Mouse (Mus musculus): Measurements from ENCODE around the gene Plekho2. TPM values are rescaled to one million over a fixed set of nuclear protein-coding genes. Genes with fewer than 3 reads are reported as not detected.
A peak's percentile ranks its signal among the peaks of the same experiment; 100 is the strongest.

The Plekho2 gene
- polyA plus RNA-seq, 1 experiment: 15.3 TPM

GRCm38 (mm10) chr9:65525445-65526195 lies 54.2 kb downstream of the Plekho2 start:
- H3K4me1 ChIP-seq (ENCODE audit: control insufficient read depth, insufficient read depth, low read length): no peaks in the 10 kb centered on the region
- TF ChIP-seq CTCF (IDR thresholded peaks at IDR 0.05; ENCODE audit: extremely low read depth, insufficient read depth, low read length) (no peak), POLR2A (IDR thresholded peaks at IDR 0.05; ENCODE audit: extremely low read depth, insufficient read depth, low read length) (no peak)
- no peak overlapping the region for H3K27ac ChIP-seq (ENCODE audit: insufficient read depth, low read length)
- H3K4me3 ChIP-seq (ENCODE audit: insufficient read depth, low read length): no peak overlapping the region

- TF ChIP-seq POLR2A (IDR thresholded peaks at IDR 0.05; ENCODE audit: extremely low read depth, insufficient read depth, low read length): no peak
- TF ChIP-seq CTCF (IDR thresholded peaks at IDR 0.05; ENCODE audit: extremely low read depth, insufficient read depth, low read length): peak; percentile 98
- Histone ChIP-seq H3K4me1 (ENCODE audit: control insufficient read depth, insufficient read depth, low read length) (peaks cover 2% of the 10 kb centered on the region; the same call in 1 of the 2 replicates), H3K27ac (ENCODE audit: insufficient read depth, low read length) (no peak overlapping the region), H3K4me3 (ENCODE audit: insufficient read depth, low read length) (no peak overlapping the region)
Measured at GRCm38 (mm10) chr9:65523611-65524364, 56.1 kb downstream of the Plekho2 start.

- H3K27ac ChIP-seq (ENCODE audit: insufficient read depth, low read length): no peak overlapping the region
- H3K4me3 ChIP-seq (ENCODE audit: insufficient read depth, low read length): peak overlapping the region; percentile 11
- no peak for TF ChIP-seq CTCF (IDR thresholded peaks at IDR 0.05; ENCODE audit: extremely low read depth, insufficient read depth, low read length)
- no peak for TF ChIP-seq POLR2A (IDR thresholded peaks at IDR 0.05; ENCODE audit: extremely low read depth, insufficient read depth, low read length)
- peaks cover 2% of the 10 kb centered on the region; the same call in 1 of the 2 replicates for H3K4me1 ChIP-seq (ENCODE audit: control insufficient read depth, insufficient read depth, low read length)
Measured at GRCm38 (mm10) chr9:65520505-65520876, 59.3 kb downstream of the Plekho2 start.

GRCm38 (mm10) chr9:65519807-65520504 lies 59.9 kb downstream of the Plekho2 start, which contains the start of gene Ankdd1a:
Ankdd1a (minus strand) TSS chr9:65520193.
- peaks cover 2% of the 10 kb centered on the region; the same call in 1 of the 2 replicates for H3K4me1 ChIP-seq (ENCODE audit: control insufficient read depth, insufficient read depth, low read length)

GRCm38 (mm10) chr9:65514851-65515261 lies 65.0 kb downstream of the Plekho2 start:
- Histone ChIP-seq H3K4me3 (ENCODE audit: insufficient read depth, low read length) (no peak overlapping the region), H3K27ac (ENCODE audit: insufficient read depth, low read length) (no peak overlapping the region), H3K4me1 (ENCODE audit: control insufficient read depth, insufficient read depth, low read length) (peaks cover 2% of the 10 kb centered on the region; the same call in 1 of the 2 replicates)
- TF ChIP-seq CTCF (IDR thresholded peaks at IDR 0.05; ENCODE audit: extremely low read depth, insufficient read depth, low read length): no peak
- no peak for TF ChIP-seq POLR2A (IDR thresholded peaks at IDR 0.05; ENCODE audit: extremely low read depth, insufficient read depth, low read length)

More at GRCm38 (mm10) chr9:65519807-65520504, 59.9 kb downstream of the Plekho2 start, which contains the start of gene Ankdd1a:
- H3K4me3 ChIP-seq (ENCODE audit: insufficient read depth, low read length): peak within 1 kb of the TSS; percentile 11
- TF ChIP-seq POLR2A (IDR thresholded peaks at IDR 0.05; ENCODE audit: extremely low read depth, insufficient read depth, low read length) (no peak), CTCF (IDR thresholded peaks at IDR 0.05; ENCODE audit: extremely low read depth, insufficient read depth, low read length) (no peak)
- no peak within 1 kb of the TSS for H3K27ac ChIP-seq (ENCODE audit: insufficient read depth, low read length)

- H3K4me3 ChIP-seq (ENCODE audit: insufficient read depth, low read length): no peak overlapping the region
- no peak overlapping the region for H3K27ac ChIP-seq (ENCODE audit: insufficient read depth, low read length)
- no peaks in the 10 kb centered on the region for H3K4me1 ChIP-seq (ENCODE audit: control insufficient read depth, insufficient read depth, low read length)
- TF ChIP-seq POLR2A (IDR thresholded peaks at IDR 0.05; ENCODE audit: extremely low read depth, insufficient read depth, low read length): no peak
- TF ChIP-seq CTCF (IDR thresholded peaks at IDR 0.05; ENCODE audit: extremely low read depth, insufficient read depth, low read length): no peak
Measured at GRCm38 (mm10) chr9:65514431-65514830, 65.4 kb downstream of the Plekho2 start.

- H3K27ac ChIP-seq (ENCODE audit: insufficient read depth, low read length): no peak overlapping the region
- TF ChIP-seq POLR2A (IDR thresholded peaks at IDR 0.05; ENCODE audit: extremely low read depth, insufficient read depth, low read length) (no peak), CTCF (IDR thresholded peaks at IDR 0.05; ENCODE audit: extremely low read depth, insufficient read depth, low read length) (no peak)
- no peak overlapping the region for H3K4me3 ChIP-seq (ENCODE audit: insufficient read depth, low read length)
Measured at GRCm38 (mm10) chr9:65512520-65512919, 67.3 kb downstream of the Plekho2 start.

GRCm38 (mm10) chr9:65508449-65508848 lies 71.4 kb downstream of the Plekho2 start:
- Histone ChIP-seq H3K4me1 (ENCODE audit: control insufficient read depth, insufficient read depth, low read length) (no peaks in the 10 kb centered on the region), H3K27ac (ENCODE audit: insufficient read depth, low read length) (no peak overlapping the region), H3K4me3 (ENCODE audit: insufficient read depth, low read length) (no peak overlapping the region)
- TF ChIP-seq POLR2A (IDR thresholded peaks at IDR 0.05; ENCODE audit: extremely low read depth, insufficient read depth, low read length) (no peak), CTCF (IDR thresholded peaks at IDR 0.05; ENCODE audit: extremely low read depth, insufficient read depth, low read length) (no peak)

More at GRCm38 (mm10) chr9:65512520-65512919, 67.3 kb downstream of the Plekho2 start:
- H3K4me1 ChIP-seq (ENCODE audit: control insufficient read depth, insufficient read depth, low read length): no peaks in the 10 kb centered on the region
